Mouse (Mus musculus): ENCODE measurements around the gene Gm2916. TPM values are rescaled to one million over a fixed set of nuclear protein-coding genes. Genes with fewer than 3 reads are reported as not detected.
"Not testable (repeated sequence)": the region's sequence is repeated elsewhere in the genome, so short reads cannot be mapped to it uniquely, and the experiment has no call there.

Gm2916 gene
- total RNA-seq (2021), result not detected
- long read RNA-seq, experiment 1, result 0 reads
- long read RNA-seq, experiment 2, result 0 reads

GRCm38 (mm10) chr14:3883872-3884271 lies at the start of gene Gm2916:
Gene Gm2916, plus strand, starts transcription at chr14:3884172.
- H3K27ac ChIP-seq; intact Hi-C loops (cut with DNase I): not testable (repeated sequence)

GRCm38 (mm10) chr14:3845945-3846344 lies 38.0 kb upstream of the Gm2916 start, which contains the start of gene Gm3033:
Gene Gm3033, plus strand, starts transcription at chr14:3846245.
- H3K27ac ChIP-seq; intact Hi-C loops (cut with DNase I); H3K4me3 ChIP-seq; DNase-seq: not testable (repeated sequence)

More at GRCm38 (mm10) chr14:3883872-3884271, at the start of gene Gm2916:
- DNase-seq, H3K4me3 ChIP-seq: not testable (repeated sequence)

GRCm38 (mm10) chr14:3931456-3931855 lies 47.5 kb downstream of the Gm2916 start, which contains the start of gene Gm3029:
Gene Gm3029, plus strand, starts transcription at chr14:3931756.
- H3K4me3 ChIP-seq; DNase-seq; H3K27ac ChIP-seq; intact Hi-C loops (cut with DNase I): not testable (repeated sequence)

GRCm38 (mm10) chr14:3963247-3963646 lies 79.3 kb downstream of the Gm2916 start, which contains the start of gene Gm3095:
Gene Gm3095, plus strand, starts transcription at chr14:3963547.
- H3K27ac ChIP-seq, result not testable (repeated sequence)

More at GRCm38 (mm10) chr14:3963247-3963646, 79.3 kb downstream of the Gm2916 start, which contains the start of gene Gm3095:
- H3K4me3 ChIP-seq; DNase-seq; intact Hi-C loops (cut with DNase I): not testable (repeated sequence)

Other genes starting within 250 kb of the Gm2916 start
- not detected for gene Gm3012, start 249.7 kb upstream of the Gm2916 start, total RNA-seq (2021)
- under 1 TPM in 1 of 2 experiments, not detected in 1; 0.20 TPM for gene Gm3020, start 232.1 kb upstream of the Gm2916 start, total RNA-seq (2021)
- gene Gm3043, start 195.4 kb upstream of the Gm2916 start, total RNA-seq (2021), result not detected
- not detected for gene Gm3002, start 74.1 kb upstream of the Gm2916 start, total RNA-seq (2021)
- not detected for gene Gm3033, start 37.9 kb upstream of the Gm2916 start, total RNA-seq (2021)
- not detected for gene Gm3029, start 47.6 kb downstream of the Gm2916 start, total RNA-seq (2021)
- not detected for gene Gm3095, start 79.4 kb downstream of the Gm2916 start, total RNA-seq (2021)
- not detected for gene Gm3099, start 114.2 kb downstream of the Gm2916 start, total RNA-seq (2021)
- gene Gm5796, start 139.8 kb downstream of the Gm2916 start, total RNA-seq (2021), result under 1 TPM in 1 of 2 experiments, not detected in 1; 0.26 TPM
- gene Gm3115, start 199.9 kb downstream of the Gm2916 start, total RNA-seq (2021), result not detected
- gene Gm8108, start 226.4 kb downstream of the Gm2916 start, total RNA-seq (2021), result not detected

All from gastrocnemius, adult 2 months (tissue).